Mouse (Mus musculus): ENCODE results near the gene Prrc2a. TPM values are rescaled to one million over a fixed set of nuclear protein-coding genes. Genes with fewer than 3 reads are reported as not detected.

Prrc2a gene
- polyA plus RNA-seq, 1 experiment from 2014 or later, result 151 TPM

DNA sequence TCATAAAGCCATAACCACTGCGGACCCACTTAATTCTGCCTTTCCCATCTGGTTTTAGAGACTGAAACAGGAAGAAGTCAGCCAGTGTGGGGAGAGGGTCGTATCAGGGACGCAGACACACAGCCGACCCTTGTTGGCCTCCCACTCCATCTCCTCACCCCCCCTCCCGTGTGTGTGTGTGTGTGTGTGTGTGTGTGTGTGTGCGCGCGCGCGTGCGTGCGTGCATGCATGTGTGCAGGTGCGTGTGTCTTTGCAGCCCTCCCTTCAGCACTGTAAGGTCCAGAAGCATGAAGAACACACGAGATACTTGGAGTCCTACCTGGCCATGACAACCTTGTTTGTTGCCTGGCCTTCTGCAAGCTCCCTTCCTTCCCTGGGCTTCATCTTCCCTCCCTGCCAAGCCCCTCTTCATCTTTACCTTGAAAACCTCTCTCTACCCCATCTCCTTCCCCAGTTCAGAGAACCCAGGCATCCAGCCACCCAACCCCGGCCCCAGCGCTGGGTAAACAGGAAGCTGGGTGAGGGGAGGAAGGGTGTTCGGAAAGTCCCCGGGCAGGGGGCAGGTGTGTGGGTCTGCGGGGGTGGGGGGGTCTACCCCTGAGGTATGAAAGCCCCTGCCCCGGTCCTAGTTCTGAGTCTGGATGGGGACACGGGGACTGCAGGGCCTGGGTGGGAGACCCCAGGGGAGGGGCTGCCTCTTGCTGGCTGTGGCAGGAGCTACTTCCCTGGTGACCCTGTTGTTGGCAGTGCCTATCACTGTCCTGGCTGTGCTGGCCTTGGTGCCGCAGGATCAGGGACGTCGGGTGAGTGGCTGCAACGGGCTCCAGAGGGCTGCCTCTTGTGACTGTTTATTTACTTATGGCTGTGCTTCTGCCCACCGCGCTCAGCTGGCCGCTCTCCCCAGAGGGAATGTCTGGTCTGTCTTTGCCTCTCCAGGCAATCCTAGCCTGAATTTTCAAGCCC is 29.5 kb upstream of the Prrc2a start, which contains the start of gene Ltb:
Gene Ltb, plus strand, starts transcription at position 559 of the 963 bp plus-strand sequence.
- no peak within 1 kb of the TSS for H3K27ac ChIP-seq (ENCODE audit: low read length)
- H3K4me2 ChIP-seq (ENCODE audit: low read depth, low read length), result peak within 1 kb of the TSS; percentile 70; the same call in 1 of the 2 replicates
- ATAC-seq (ENCODE audit: low read depth), result 0 out of 2 replicates have a peak, but pooled peaks have one; percentile 29
- H3K36me3 ChIP-seq (ENCODE audit: control insufficient read depth, insufficient read depth, low read length), result no peaks in the 10 kb centered on the region
- peak within 1 kb of the TSS; percentile 22; the same call in 1 of the 2 replicates for H3K9ac ChIP-seq (ENCODE audit: low read length)
- peaks cover 13% of the 10 kb centered on the region for H3K27me3 ChIP-seq (ENCODE audit: control insufficient read depth, insufficient read depth, low read depth, low read length)
- WGBS, result 37% methylated on average over 26 of the region's 28 CpGs
- H3K4me3 ChIP-seq (ENCODE audit: low read length), result peak within 1 kb of the TSS; percentile 47; the same call in 1 of the 2 replicates
- peaks cover 8% of the 10 kb centered on the region for H3K4me1 ChIP-seq (replicated peaks; ENCODE audit: control insufficient read depth, insufficient read depth, low read length)
- no peaks in the 10 kb centered on the region for H3K9me3 ChIP-seq (ENCODE audit: control insufficient read depth, low read length)

DNA sequence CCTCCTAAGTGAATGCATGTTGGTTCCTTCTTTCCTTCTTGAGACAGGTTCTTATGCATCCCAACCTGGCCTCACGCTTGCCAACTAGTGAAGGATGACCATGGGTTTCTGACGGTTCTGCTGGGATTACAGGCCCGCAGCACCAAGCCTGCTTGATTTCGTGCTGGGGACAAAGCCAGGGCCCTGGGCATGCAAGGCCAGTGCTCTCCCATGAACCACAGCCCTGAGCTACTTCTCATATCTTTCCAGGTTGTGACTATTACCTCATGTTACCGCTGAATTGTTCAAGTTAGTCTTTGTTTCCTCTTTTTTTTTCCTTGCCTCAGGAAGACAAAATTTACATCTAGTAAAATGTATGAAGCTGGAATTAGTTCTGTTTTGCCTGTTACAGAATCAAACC is 28.2 kb upstream of the Prrc2a start:
- H3K27ac ChIP-seq (ENCODE audit: low read length), result no peak overlapping the region
- no peak overlapping the region for H3K9ac ChIP-seq (ENCODE audit: low read length)
- no peaks in the 10 kb centered on the region for H3K36me3 ChIP-seq (ENCODE audit: control insufficient read depth, insufficient read depth, low read length)
- peaks cover 8% of the 10 kb centered on the region for H3K4me1 ChIP-seq (replicated peaks; ENCODE audit: control insufficient read depth, insufficient read depth, low read length)
- WGBS, result 73% methylated on average over 5 of the region's 5 CpGs
- no peak overlapping the region for H3K4me3 ChIP-seq (ENCODE audit: low read length)
- H3K4me2 ChIP-seq (ENCODE audit: low read depth, low read length), result no peak overlapping the region
- no peak for ATAC-seq (ENCODE audit: low read depth)
- no peaks in the 10 kb centered on the region for H3K9me3 ChIP-seq (ENCODE audit: control insufficient read depth, low read length)
- peaks cover 13% of the 10 kb centered on the region for H3K27me3 ChIP-seq (ENCODE audit: control insufficient read depth, insufficient read depth, low read depth, low read length)

GRCm38 (mm10) chr17:35191723-35192122 is 27.0 kb upstream of the Prrc2a start:
- 63% methylated on average over 2 of the region's 2 CpGs for WGBS

GRCm38 (mm10) chr17:35190096-35190495 is 25.4 kb upstream of the Prrc2a start:
- Histone ChIP-seq H3K27ac (ENCODE audit: low read length) (no peak overlapping the region), H3K36me3 (ENCODE audit: control insufficient read depth, insufficient read depth, low read length) (no peaks in the 10 kb centered on the region), H3K4me3 (ENCODE audit: low read length) (no peak overlapping the region), H3K4me2 (ENCODE audit: low read depth, low read length) (no peak overlapping the region), H3K9ac (ENCODE audit: low read length) (no peak overlapping the region), H3K27me3 (ENCODE audit: control insufficient read depth, insufficient read depth, low read depth, low read length) (peaks cover 10% of the 10 kb centered on the region), H3K4me1 (replicated peaks; ENCODE audit: control insufficient read depth, insufficient read depth, low read length) (peaks cover 12% of the 10 kb centered on the region), H3K9me3 (ENCODE audit: control insufficient read depth, low read length) (no peaks in the 10 kb centered on the region)
- 57% methylated on average over 4 of the region's 4 CpGs for WGBS
- no peak for ATAC-seq (ENCODE audit: low read depth)

More at GRCm38 (mm10) chr17:35191723-35192122, 27.0 kb upstream of the Prrc2a start:
- no peak overlapping the region for H3K4me2 ChIP-seq (ENCODE audit: low read depth, low read length)
- H3K4me1 ChIP-seq (replicated peaks; ENCODE audit: control insufficient read depth, insufficient read depth, low read length), result peaks cover 8% of the 10 kb centered on the region
- no peaks in the 10 kb centered on the region for H3K9me3 ChIP-seq (ENCODE audit: control insufficient read depth, low read length)
- no peak overlapping the region for H3K27ac ChIP-seq (ENCODE audit: low read length)
- H3K27me3 ChIP-seq (ENCODE audit: control insufficient read depth, insufficient read depth, low read depth, low read length), result peaks cover 13% of the 10 kb centered on the region
- no peak for ATAC-seq (ENCODE audit: low read depth)
- no peak overlapping the region for H3K4me3 ChIP-seq (ENCODE audit: low read length)
- no peak overlapping the region for H3K9ac ChIP-seq (ENCODE audit: low read length)
- no peaks in the 10 kb centered on the region for H3K36me3 ChIP-seq (ENCODE audit: control insufficient read depth, insufficient read depth, low read length)

GRCm38 (mm10) chr17:35189186-35189585 is 24.5 kb upstream of the Prrc2a start:
- Histone ChIP-seq H3K27ac (ENCODE audit: low read length) (no peak overlapping the region), H3K36me3 (ENCODE audit: control insufficient read depth, insufficient read depth, low read length) (no peaks in the 10 kb centered on the region), H3K9ac (ENCODE audit: low read length) (no peak overlapping the region), H3K4me2 (ENCODE audit: low read depth, low read length) (no peak overlapping the region), H3K9me3 (ENCODE audit: control insufficient read depth, low read length) (no peaks in the 10 kb centered on the region), H3K27me3 (ENCODE audit: control insufficient read depth, insufficient read depth, low read depth, low read length) (0 out of 2 replicates have a peak, but pooled peaks cover 1% of the 10 kb centered on the region), H3K4me1 (replicated peaks; ENCODE audit: control insufficient read depth, insufficient read depth, low read length) (peaks cover 8% of the 10 kb centered on the region; the same call in 1 of the 2 replicates), H3K4me3 (ENCODE audit: low read length) (no peak overlapping the region)
- no peak for ATAC-seq (ENCODE audit: low read depth)
- WGBS, result 57% methylated on average over 1 of the region's 1 CpGs

GRCm38 (mm10) chr17:35187959-35188610 is 23.4 kb upstream of the Prrc2a start, which contains the start of gene Lst1:
Lst1 (minus strand) TSS chr17:35188439.
- Histone ChIP-seq H3K36me3 (ENCODE audit: control insufficient read depth, insufficient read depth, low read length) (no peaks in the 10 kb centered on the region), H3K4me2 (ENCODE audit: low read depth, low read length) (no peak within 1 kb of the TSS), H3K27ac (ENCODE audit: low read length) (no peak within 1 kb of the TSS), H3K4me3 (ENCODE audit: low read length) (no peak within 1 kb of the TSS), H3K4me1 (replicated peaks; ENCODE audit: control insufficient read depth, insufficient read depth, low read length) (peaks cover 7% of the 10 kb centered on the region; the same call in 1 of the 2 replicates), H3K9me3 (ENCODE audit: control insufficient read depth, low read length) (no peaks in the 10 kb centered on the region), H3K27me3 (ENCODE audit: control insufficient read depth, insufficient read depth, low read depth, low read length) (no peaks in the 10 kb centered on the region), H3K9ac (ENCODE audit: low read length) (no peak within 1 kb of the TSS)
- ATAC-seq (ENCODE audit: low read depth), result no peak
- 71% methylated on average over 7 of the region's 7 CpGs for WGBS

DNA sequence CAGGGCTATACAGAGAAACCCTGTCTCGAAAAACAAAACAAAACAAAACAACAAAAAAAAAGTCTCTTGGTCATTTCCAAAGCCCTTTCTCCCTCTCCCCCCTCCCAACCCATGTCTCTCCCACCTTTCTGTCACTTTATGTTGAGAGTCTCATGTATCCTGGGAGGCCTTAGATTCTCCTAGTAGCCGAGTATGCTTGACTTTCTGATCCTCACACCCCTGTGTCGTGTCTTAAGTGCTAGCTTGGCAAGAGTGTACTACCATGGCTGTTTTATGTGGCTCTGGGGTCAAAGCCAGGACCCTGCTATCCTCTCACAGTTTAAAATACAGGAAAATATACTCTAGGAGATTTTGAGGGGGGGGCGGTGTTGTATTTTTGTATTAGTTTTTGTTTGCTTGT is 22.6 kb upstream of the Prrc2a start:
- Histone ChIP-seq H3K4me2 (ENCODE audit: low read depth, low read length) (no peak overlapping the region), H3K9ac (ENCODE audit: low read length) (no peak overlapping the region), H3K4me3 (ENCODE audit: low read length) (no peak overlapping the region), H3K9me3 (ENCODE audit: control insufficient read depth, low read length) (no peaks in the 10 kb centered on the region), H3K27ac (ENCODE audit: low read length) (no peak overlapping the region), H3K4me1 (replicated peaks; ENCODE audit: control insufficient read depth, insufficient read depth, low read length) (peaks cover 7% of the 10 kb centered on the region; the same call in 1 of the 2 replicates), H3K27me3 (ENCODE audit: control insufficient read depth, insufficient read depth, low read depth, low read length) (no peaks in the 10 kb centered on the region), H3K36me3 (ENCODE audit: control insufficient read depth, insufficient read depth, low read length) (no peaks in the 10 kb centered on the region)
- WGBS, result 53% methylated on average over 4 of the region's 4 CpGs
- ATAC-seq (ENCODE audit: low read depth), result no peak

GRCm38 (mm10) chr17:35186681-35187080 is 22.0 kb upstream of the Prrc2a start:
- Histone ChIP-seq H3K36me3 (ENCODE audit: control insufficient read depth, insufficient read depth, low read length) (no peaks in the 10 kb centered on the region), H3K9ac (ENCODE audit: low read length) (peak overlapping the region; percentile 50), H3K9me3 (ENCODE audit: control insufficient read depth, low read length) (no peaks in the 10 kb centered on the region), H3K4me2 (ENCODE audit: low read depth, low read length) (peak overlapping the region; percentile 48), H3K27me3 (ENCODE audit: control insufficient read depth, insufficient read depth, low read depth, low read length) (no peaks in the 10 kb centered on the region), H3K4me1 (replicated peaks; ENCODE audit: control insufficient read depth, insufficient read depth, low read length) (peaks cover 7% of the 10 kb centered on the region; the same call in 1 of the 2 replicates), H3K4me3 (ENCODE audit: low read length) (peak overlapping the region; percentile 56), H3K27ac (ENCODE audit: low read length) (peak overlapping the region; percentile 64)
- ATAC-seq (ENCODE audit: low read depth), result peak; percentile 41
- WGBS, result 2% methylated on average over 4 of the region's 4 CpGs

Measured in lung, embryonic 16.5 days (tissue).